In genomic region chr11:58334746-58335145, GRCm38 (mm10) we compare ENCODE assay signal across 11 mouse cellular contexts. TPM values are rescaled to one million over a fixed set of nuclear protein-coding genes. Genes with fewer than 3 reads are reported as not detected.
DNase-seq lines count a peak whose midpoint lies in the region; ATAC-seq and TF ChIP-seq lines count a peak whose summit lies in the region.
"Had no signal": no experiment of that assay in that cellular context is flagged by ENCODE, and none has a peak within 500 bp of the region (broad histone marks: within the 10 kb centered on the region; RNA-seq: fewer than 3 reads in every experiment).

No protein-coding gene starts in this region.

- TF ChIP-seq CTCF in intestine, postnatal 0 days (IDR thresholded peaks at IDR 0.05; ENCODE audit: low read depth), result no peak

- no peak overlapping the region for H3K4me2 ChIP-seq in intestine, postnatal 0 days (replicated peaks; ENCODE audit: low read depth)
- H3K4me2 ChIP-seq in forebrain, embryonic 15.5 days (replicated peaks), result no peak overlapping the region

- peaks cover 35% of the 10 kb centered on the region for H3K36me3 ChIP-seq in intestine, postnatal 0 days (ENCODE audit: control insufficient read depth, insufficient read depth)
- H3K36me3 ChIP-seq in forebrain, embryonic 15.5 days, result peaks cover 38% of the 10 kb centered on the region

- intact Hi-C loops in heart, postnatal 10 days (cut with DNase I), result no loop called here

- H3K4me1 ChIP-seq in intestine, postnatal 0 days (replicated peaks; ENCODE audit: control insufficient read depth, insufficient read depth, low read length), result peaks cover 10% of the 10 kb centered on the region; the same call in 1 of the 2 replicates
- peaks cover 30% of the 10 kb centered on the region for H3K4me1 ChIP-seq in forebrain, embryonic 15.5 days

- 76% methylated on average over 3 of the region's 3 CpGs for WGBS in intestine, postnatal 0 days
- WGBS in forebrain, embryonic 15.5 days, result 81% methylated on average over 3 of the region's 3 CpGs

- no peaks in the 10 kb centered on the region for H3K9me3 ChIP-seq in intestine, postnatal 0 days (ENCODE audit: control insufficient read depth)
- no peaks in the 10 kb centered on the region for H3K9me3 ChIP-seq in forebrain, embryonic 15.5 days

- H3K9ac ChIP-seq in intestine, postnatal 0 days (ENCODE audit: low read depth, low read length), result no peak overlapping the region
- H3K9ac ChIP-seq in forebrain, embryonic 15.5 days (replicated peaks), result no peak overlapping the region

- no peaks in the 10 kb centered on the region for H3K27me3 ChIP-seq in intestine, postnatal 0 days (replicated peaks; ENCODE audit: control insufficient read depth, insufficient read depth, low read length)
- no peaks in the 10 kb centered on the region for H3K27me3 ChIP-seq in forebrain, embryonic 15.5 days

- ATAC-seq in intestine, postnatal 0 days, result no peak
- ATAC-seq in forebrain, embryonic 15.5 days (replicated peaks), result no peak
- ATAC-seq: forebrain, embryonic 14.5 days had no signal

- peak; percentile 43 for DNase-seq in ovary, postnatal 36 days (ENCODE audit: low spot score)
- no peak for DNase-seq in ovary, postnatal 10 days (ENCODE audit: low spot score)
- peak; percentile 56 for DNase-seq in cerebellum, adult 9-11 months
- DNase-seq in heart, postnatal 10 days, result peak; percentile 74 to 80
- peak; percentile 34 to 70 for DNase-seq in lung, postnatal 4 days
- no peak for DNase-seq in urinary bladder, postnatal 36 days (ENCODE audit: low spot score in 2 of 2)
- DNase-seq: spleen, adult 18-20 months; thymus, postnatal 4 days had no signal

- no peak overlapping the region for H3K27ac ChIP-seq in intestine, postnatal 0 days (ENCODE audit: low read depth, low read length)
- no peak overlapping the region for H3K27ac ChIP-seq in forebrain, embryonic 15.5 days (replicated peaks)

- H3K4me3 ChIP-seq in intestine, postnatal 0 days (ENCODE audit: low read depth, low read length), result no peak overlapping the region
- no peak overlapping the region for H3K4me3 ChIP-seq in forebrain, embryonic 15.5 days

RNA-seq across cellular contexts. Expression of gene Sh3bp5l, which starts 4.2 kb away (rescaled TPM):
- 10 to 100 TPM; 44.3 to 44.8 TPM for total RNA-seq in heart, postnatal 10 days (2021)
- 13.2 and 14.7 TPM in 2 replicates for polyA plus RNA-seq in intestine, postnatal 0 days (2015; fragmentation: Nextera tagmentation; extraction: Ambion mirVana)
- 50.7 and 54.9 TPM in 2 replicates for polyA plus RNA-seq in forebrain, embryonic 15.5 days (2015; fragmentation: Nextera tagmentation; extraction: Ambion mirVana)

RNA-seq across cellular contexts. Expression of gene Zfp672, which starts 4.6 kb away (rescaled TPM):
- 10 to 100 TPM; 48.5 to 51.4 TPM for total RNA-seq in heart, postnatal 10 days (2021)
- 32.0 and 33.8 TPM in 2 replicates for polyA plus RNA-seq in intestine, postnatal 0 days (2015; fragmentation: Nextera tagmentation; extraction: Ambion mirVana)
- polyA plus RNA-seq in forebrain, embryonic 15.5 days (2015; fragmentation: Nextera tagmentation; extraction: Ambion mirVana), result 39.0 and 40.6 TPM in 2 replicates

RNA-seq across cellular contexts. Expression of gene Zfp692, which starts 27.9 kb away (rescaled TPM):
- total RNA-seq in heart, postnatal 10 days (2021), result 1 to 10 TPM; 4.5 TPM
- polyA plus RNA-seq in intestine, postnatal 0 days (2015; fragmentation: Nextera tagmentation; extraction: Ambion mirVana), result 3.9 and 4.7 TPM in 2 replicates
- polyA plus RNA-seq in forebrain, embryonic 15.5 days (2015; fragmentation: Nextera tagmentation; extraction: Ambion mirVana), result 34.0 and 34.3 TPM in 2 replicates

RNA-seq across cellular contexts. Expression of gene Lypd8, which starts 44.1 kb away (rescaled TPM):
- total RNA-seq in heart, postnatal 10 days (2021), result under 1 TPM in 1 of 2 experiments, not detected in 1; 0.22 TPM
- polyA plus RNA-seq in intestine, postnatal 0 days (2015; fragmentation: Nextera tagmentation; extraction: Ambion mirVana), result 1,454 and 1,717 TPM in 2 replicates
- polyA plus RNA-seq in forebrain, embryonic 15.5 days (2015; fragmentation: Nextera tagmentation; extraction: Ambion mirVana), result 0.15 TPM in 1 of 2 replicates, not detected in the other

Comparison
In these comparisons a context has a peak if more than half of its experiments do, and no peak if none do; other contexts are left out.
1. DNase-seq: peak in ovary, postnatal 36 days (single experiment), cerebellum, adult 9-11 months (single experiment), heart, postnatal 10 days (2 of 2) and lung, postnatal 4 days (2 of 2); none in ovary, postnatal 10 days (single experiment) and urinary bladder, postnatal 36 days (0 of 2).